Mouse (Mus musculus) yolk sac, embryonic 10.5 days (tissue): Measurements from ENCODE around the gene Nmnat3.
A peak's percentile ranks its signal among the peaks of the same experiment; 100 is the strongest.

Experiments
- DNase-seq: peaks from one replicate; pipeline ENCODE4 v3.0.0-alpha.2; 2017; ENCODE audit warnings: low spot score

The Nmnat3 gene

DNA sequence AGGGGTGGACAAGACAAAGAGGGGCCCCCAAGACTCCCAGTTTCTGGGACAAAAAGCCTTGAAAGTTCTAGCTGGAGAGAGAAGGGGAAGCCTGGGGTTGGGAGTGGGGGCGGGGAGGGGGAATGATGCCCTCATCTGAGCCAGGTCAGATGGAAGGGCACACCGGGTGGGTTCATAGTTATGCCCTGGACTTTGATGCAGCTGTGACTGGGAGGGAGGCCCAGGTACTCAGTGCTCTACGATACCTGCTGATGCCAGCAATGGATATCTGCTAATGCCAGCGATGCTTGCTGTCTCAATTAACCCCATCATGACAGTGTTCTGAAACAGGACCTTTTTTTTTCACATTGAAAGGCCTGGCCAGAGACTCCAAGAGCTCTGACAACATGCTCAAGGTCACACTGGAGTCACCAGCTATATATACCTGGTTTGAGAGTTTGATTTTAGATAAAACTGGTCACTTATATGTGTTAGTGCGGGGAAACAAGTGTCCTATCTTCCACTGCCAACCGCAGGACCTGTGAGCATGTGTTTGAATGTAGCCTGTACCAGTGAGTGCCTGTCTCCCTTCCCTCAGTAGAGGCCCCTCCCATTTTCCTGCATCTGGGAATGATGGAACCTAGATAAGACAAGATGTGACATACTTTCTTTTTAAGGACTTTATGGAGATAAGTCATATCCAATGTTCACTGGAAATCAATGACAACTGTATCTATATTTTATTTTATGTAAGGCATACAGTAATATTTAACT lies 25.6 kb downstream of the Nmnat3 start:
- no peak for DNase-seq

DNA sequence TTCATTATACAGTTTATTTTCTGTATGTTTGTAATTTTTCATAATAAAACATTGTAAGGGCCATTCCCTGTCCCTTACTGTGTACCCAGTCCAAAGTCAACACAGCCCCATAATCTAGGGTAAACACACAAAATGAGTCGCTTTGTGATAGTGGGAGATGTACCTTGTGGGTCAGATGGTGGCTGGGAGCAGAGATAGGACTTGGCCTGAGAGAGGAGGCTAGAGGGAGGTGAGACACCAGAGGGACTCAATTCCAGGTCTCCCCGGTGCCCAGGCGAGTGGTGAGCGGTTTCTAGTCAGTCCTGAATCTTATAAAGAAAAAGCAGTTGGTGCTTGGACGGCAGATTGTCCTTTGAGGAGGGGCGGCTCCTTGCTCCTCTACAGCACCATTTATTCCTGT lies 26.4 kb downstream of the Nmnat3 start:
- DNase-seq: no peak

DNA sequence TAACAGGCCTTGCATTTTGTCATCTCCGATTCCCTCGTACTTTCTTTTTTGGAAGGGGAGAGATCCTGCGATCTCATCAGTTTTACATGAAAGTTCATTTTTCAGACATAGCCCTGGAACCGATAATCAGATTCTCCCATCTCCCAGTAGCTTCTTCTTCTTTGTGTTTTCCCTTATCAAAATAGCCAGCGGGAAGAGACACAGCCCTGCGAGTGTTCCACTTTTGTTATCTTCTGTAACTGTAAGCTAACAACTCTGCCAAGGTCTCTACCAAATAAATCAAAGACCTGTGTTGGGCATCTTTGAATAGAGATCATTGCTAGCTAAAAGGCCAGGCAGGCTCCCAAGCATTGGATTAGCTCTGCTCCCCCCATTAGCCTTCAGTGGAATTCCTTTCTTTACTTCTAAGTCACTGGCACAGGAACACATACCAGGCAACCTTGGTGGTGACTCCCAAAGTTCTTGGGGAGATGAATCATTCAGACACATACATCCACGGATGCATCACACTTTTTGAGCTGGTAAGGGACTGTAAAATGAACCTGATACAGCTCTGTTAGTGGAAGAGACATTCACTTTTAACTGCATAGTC lies 26.9 kb downstream of the Nmnat3 start:
- no peak for DNase-seq

DNA sequence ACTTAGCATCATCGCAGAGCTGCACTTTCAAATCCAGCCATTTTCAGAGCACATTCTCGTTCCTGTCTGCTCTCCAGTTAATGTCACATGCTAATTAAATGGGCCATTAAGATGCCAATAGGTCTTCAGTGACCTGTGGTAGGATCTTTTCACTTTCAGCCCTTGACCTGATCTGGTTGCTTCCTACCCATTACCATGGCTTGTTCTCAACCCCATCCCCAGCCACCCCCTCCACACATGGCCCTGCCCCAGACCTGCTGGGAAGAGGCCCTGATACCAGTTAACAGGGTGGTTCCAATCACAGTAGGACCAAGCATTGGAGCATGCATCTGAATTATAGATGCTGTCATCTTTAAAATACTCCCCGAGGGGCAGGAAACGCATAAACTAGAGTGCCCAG lies 30.7 kb downstream of the Nmnat3 start:
- no peak for DNase-seq

DNA sequence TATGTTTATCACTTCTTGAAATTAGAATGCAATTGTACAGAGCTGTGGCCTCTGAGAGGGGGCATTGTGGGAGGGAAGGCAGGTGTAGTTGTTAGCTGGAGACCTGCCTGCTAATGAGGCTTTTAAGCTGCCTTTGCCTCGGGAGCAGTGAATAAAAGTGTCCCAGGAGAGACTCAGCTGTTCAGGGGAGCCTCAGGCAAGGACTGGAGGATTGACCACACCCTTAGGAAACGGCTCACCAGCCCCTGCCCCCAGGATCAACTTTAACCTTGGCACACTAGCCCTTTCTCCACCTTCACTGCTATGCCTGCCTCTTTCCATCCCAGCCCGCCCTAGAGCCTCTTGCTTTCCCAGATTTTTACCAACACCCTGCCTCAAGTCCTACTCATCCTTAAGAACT lies 31.6 kb downstream of the Nmnat3 start:
- DNase-seq: no peak

DNA sequence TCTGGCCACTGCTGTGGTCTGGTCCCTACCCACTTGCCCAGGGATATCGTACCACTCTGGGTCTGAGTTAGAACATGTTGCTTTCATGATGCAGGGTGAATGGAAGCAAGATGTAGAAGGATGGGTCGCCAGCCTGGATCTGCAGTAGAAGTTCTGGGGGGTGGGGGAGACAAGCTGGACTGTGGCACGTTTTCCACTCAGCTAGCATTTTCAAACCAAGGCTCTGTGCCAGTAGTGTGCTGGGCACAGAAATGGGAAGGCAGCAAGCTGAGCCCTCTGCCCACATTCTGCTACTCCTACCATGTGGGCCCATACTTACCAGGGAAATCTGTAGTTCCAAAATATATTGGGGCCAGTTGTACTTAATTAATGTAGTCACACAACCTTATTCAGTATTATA lies 33.5 kb downstream of the Nmnat3 start:
- DNase-seq: no peak

DNA sequence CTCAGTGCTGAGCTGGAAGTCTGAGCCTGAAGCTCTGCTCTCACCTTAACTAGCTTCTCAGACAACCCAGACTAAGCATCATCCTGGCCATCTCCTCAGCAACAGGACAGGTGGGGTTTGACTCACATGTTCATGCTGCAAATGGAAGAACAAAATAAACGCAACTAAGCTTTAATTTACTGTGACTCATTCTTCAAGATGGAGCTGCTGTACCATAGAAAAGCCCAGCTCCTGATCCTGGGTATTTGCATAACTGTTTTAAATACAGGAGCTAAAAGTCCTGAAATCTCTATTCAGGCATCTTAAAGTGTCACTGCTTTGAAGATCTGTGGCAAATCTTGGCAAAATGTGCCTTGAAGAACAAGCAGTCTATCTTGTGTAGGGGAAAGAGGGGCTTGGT lies 38.9 kb downstream of the Nmnat3 start:
- DNase-seq: no peak

DNA sequence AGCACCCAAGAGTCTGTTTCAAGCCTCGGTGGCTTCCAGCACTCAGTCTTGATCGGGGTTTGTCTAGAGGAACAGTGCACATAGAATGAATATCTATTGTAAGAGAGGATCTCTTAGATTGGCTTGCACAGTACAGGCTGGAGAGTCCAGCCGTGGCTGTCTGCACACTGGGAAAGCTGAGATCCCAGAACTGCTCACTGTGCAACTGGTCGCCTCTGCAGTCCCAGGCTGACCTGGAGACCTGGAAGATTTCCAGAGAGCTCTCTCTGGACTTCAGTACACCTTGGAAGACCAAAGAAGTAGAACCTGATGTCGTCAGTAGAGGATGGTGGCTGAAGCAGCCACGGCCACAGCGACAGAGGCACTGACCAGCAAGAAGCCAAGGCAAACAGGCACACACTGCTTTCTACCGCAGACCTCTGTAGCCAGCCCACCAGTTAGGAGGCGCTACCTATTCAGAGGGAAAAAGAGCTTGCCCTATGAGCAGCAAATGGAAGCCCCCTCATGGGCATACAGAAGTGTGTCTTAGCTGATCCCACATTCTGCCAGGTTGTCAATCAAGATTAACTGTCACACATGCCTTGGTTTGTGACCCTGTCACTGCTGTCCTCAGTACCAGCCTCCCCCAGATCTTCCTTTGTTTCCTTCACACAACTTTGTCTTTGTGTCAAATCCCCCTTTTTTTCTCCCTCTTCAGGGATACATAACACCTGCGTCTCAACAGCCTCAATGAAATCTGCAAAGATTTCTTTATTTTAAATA lies 41.4 kb downstream of the Nmnat3 start:
- DNase-seq: no peak

DNA sequence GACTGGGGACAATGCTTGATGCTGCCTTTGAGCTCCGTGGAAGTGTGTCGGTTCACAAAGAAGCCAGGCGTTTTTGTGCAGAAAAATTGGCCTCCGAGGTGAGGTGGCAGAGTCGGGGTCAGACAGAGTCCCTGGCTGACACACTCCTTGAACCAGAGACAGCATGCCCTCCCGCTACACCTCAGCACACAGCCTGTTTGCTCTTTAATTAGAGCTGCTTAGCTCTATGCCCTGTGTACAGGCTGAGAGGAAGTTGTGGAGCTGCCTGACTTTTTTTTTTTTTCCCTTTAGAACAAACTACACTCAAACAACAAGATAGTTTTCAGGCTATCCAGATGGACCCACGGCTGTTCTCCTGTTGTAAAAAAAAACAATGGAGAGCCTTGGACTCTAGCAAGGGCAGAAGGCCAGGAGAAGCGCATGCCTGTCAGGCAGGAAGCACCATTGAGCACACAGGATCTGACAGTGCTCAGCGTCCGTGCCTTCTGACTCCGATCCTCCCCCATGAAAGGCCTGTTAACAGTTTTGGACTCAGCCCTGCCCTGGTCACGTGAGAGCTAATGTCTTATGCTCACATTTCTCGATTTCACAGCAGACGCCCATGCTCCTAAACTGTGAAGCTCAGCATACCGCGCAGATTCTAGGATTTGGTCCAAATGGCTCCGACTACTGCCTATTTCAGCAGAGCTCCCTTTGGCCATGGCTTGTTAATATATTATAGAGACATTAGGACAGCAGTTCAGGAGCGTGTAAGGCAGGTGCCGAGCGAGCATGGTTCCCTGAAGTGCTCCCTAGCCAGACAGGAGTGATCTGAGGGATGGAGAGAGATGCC lies 42.3 kb downstream of the Nmnat3 start:
- DNase-seq: peak; percentile 64

DNA sequence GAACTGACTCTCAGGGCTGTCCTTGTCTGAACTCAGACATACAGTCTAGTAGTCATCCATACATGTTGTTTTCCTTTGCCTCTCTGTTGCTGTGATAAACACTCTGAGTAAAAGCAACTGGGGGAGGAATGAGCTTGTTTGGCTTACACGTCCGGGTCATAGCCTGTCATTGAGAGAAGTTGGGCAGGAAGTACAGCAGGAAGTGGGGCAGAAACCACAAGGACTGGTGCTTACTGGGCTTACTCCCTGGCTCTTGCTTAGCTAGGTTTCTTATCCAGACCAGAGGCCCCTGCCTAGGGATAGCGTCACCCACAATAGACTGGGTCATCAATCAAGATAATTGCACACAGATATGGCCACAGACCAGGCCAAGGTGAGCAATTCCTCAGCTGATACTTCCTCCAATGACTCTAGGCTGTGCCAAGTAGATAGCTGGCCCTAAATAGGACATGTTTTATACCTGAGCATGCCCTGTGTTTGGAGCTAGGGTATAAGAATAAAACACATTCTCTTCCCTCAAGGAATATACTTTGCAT lies 46.1 kb downstream of the Nmnat3 start:
- no peak for DNase-seq

DNA sequence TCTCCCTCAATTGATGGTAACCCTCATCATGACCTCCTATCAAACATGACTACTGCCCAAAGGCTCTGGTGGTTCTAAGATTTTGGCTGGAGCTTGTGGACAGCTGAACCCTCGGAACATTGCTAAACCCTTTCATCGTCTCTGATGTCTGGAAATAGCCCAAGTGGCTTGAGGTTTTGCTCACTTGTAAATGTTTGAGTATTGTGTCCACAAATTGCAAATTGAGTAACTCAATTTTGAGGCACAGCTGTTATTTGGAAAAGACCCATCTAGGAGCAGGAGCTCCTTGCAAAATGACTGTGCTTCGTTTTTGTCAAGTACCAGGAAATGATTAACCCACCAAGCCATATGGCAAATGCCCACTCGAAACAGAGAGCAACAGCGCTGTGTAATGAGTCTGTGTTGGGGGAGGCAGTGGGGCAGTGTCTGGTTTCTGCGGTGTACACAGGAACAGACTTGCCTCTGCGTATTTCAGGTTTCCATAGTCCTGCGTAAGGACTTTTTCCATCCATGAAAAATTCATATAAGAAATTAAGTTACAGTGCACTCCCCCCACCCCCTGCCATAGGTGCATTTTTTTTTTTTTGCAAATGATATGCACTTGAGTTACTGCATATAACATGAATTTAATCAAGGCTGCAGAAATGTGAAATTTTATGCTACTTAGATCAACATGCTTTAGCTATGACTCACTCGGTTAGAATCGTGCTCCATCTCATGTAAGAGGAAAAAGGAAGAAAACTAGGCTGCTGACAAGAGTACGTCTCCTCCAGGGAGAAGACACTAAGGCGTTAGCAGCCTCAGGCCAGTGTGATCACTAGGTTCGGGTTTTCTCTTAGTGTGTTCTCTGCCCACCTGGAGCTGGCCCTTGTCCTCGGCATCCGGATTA lies 50.9 kb downstream of the Nmnat3 start:
- no peak for DNase-seq

DNA sequence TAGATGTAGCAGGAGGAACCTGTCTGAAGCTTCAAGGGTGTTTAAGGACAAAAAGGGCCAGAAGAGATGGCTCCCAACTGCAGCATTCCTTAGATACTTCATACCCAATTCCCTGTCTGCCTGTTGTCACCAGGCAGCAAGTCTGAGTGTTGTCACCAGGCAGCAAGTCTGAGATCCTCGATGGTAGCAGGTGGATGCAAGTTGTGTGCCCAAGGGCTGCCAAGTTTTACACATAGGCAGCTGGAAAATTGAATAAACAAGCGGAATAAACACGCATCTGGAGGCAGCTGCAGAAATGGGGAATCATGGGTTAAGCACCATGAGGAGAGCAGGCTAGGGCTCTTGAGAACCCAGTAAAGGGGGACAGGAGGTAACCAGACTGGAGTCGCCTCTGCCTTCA lies 52.7 kb downstream of the Nmnat3 start:
- DNase-seq: no peak

DNA sequence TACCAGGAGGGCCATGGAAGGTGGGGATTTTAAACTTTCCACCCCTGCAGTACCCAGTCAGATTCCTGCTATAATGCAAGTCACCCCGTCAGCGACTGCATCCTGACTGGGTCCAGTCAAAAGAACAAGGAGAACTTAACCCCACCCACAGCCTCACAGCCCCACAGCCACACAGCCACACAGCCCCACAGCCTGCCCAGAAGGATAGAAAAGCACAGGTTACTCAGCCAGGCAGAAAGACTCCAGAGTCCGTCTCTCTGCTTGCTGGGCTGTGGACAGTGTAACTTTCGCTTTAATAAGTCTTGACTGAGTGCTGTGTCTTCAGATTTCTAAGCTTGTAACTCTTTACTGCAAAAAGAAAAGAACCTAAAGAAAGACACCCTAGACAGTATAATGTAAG lies 53.2 kb downstream of the Nmnat3 start:
- DNase-seq: no peak

DNA sequence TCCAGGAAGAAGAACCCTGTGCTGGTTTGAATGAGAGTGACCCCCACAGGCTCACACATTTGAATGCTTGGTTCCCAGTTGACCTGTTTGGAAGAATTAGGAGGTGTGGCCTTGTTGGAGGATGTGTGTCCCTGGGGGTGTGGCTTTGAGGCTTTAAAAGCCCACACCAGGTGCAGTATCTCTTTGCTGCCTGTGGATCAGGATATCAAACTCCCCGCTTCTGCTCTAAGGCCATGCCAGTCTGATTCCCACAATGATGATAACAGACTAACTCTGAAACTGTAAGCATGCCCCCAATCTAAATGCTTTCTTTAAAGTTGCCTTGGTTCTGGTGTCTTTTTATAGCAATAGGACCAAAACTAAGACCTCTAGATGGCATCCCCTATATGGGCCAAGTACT lies 58.6 kb downstream of the Nmnat3 start:
- DNase-seq: no peak

DNA sequence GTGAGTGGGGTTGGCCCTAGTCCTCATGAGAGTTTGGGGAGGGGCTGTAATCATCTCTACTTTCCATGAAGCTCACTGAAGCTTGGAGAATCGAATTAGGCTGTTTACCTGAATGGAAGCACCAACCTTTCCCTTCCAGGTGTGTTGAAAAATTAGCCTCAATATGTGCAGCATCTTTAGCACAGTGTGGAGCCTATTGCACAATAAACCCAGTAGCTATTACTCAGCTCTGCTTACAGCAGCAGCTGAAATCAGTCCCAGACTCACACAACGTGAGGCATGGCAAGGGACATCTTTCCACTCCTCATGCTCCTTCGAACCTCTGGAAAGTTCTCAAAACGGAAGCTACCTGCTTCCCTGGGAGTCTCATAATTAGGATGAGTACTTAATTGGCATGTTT lies 59.0 kb downstream of the Nmnat3 start:
- no peak for DNase-seq

DNA sequence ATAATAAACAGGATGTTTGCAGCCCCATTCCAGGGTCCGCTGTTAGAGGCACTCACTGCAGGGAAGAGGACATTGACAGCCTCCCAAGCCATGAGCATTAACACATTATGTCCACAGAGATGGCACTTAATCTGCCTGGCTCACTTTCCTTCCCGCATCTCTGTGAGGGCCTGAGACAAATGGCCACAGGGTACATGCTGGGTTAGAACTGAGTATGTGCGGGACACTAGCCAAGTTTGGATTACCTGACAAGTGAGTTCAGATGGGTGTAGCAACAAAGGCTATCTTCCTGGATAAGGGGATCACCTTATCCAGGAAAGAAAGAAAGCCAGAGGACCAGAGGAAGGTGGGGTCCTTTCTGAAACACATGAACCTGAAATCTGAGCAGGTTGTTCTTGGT lies 59.8 kb downstream of the Nmnat3 start:
- no peak for DNase-seq

DNA sequence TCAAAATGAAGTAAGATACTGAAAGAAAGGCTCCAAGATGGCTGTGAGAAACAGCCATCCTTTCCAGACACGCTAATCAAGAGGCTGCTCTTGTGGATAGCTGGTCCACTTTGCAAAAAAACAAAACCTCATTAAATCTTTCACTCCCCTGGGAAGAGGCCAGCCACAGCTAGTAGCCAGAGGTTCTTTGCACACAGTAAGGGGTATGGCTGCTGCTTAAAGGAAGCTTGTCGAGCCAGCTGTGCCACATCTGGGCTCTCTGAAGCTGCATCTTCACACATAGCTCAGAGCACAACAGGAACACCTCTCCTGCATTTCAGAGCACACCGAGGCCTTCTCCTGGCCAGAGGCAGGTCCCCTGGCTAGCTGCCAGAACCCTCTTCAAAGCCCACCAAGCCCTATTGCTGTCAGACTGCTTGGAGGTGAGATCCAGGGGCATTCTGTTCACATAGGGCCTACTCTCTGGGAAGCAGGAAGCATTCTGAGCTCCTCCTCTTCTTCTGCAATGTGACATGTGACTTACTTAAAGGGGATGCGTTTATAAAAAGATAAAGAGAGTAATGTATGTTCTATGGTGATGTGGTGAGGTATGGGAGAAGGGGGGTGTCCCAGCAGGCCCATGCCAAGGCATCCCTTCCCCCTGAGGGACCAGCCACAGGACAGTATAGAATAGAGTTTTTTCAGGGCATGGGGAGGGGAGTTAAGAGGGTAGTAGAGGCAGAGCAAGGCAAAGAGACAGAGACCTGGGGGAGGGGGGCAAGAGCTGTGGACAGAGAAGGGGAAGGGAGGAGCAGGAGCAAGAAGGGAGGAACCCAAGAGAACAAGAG lies 63.3 kb downstream of the Nmnat3 start:
- no peak for DNase-seq

DNA sequence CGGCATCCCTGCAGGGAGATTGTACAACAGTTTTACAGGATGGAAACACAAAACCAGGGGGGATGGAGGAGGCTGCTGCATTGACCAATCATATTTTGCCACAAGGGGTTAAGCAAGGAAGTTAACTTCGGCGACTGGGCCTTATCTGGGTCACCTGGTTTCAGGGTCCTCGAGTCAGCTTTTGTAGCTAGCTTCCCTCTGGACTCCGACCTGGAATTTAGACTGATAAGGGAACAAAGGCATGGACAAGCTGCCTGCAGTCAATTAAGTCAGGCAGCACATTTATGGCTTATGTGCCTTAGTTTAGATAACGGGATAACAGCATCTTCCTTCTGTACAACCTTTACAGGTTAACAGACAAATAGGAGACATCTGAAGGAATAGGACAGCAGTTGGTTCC lies 65.1 kb downstream of the Nmnat3 start:
- peak; percentile 59 for DNase-seq

DNA sequence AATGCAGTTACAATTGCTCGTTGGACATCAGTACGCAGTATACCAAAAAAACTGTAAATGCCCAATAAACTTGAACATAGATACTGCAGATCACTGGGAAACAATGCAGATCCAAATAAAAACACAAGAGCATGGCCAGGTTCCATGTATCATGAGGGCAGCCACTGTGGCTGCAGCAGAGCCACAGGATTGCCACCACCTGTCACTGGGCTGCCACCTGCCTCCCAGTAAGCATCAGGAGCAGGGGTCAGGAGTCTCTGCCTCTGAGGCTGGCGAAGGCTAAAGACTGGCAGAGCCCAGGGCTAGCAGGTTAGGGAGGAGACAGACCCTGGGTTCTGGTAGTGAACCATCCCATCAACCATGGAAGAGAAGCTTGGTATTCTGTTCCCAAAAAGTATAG lies 67.7 kb downstream of the Nmnat3 start:
- no peak for DNase-seq

DNA sequence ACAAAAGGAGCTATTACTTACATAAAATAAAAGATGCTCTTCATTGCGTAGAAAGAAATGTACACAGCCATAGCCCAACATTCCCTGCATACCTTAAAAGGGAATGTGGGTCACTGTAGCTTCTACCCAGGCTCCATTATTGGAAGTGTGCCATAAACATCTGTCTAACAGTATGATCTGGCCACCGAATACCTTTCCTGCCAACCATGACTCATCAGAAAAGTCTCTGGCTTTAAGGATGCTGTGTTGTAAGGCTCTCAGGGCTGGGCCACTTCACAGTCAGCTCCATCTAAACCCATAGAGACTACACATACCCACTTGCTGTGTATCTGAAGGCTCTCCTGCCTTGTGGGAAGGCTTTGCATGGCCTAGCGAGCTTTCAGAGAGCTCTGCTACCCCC lies 73.8 kb downstream of the Nmnat3 start:
- DNase-seq: no peak
